Mouse (Mus musculus): Measurements from ENCODE around the gene Tle2. TPM values are rescaled to one million over a fixed set of nuclear protein-coding genes. Genes with fewer than 3 reads are reported as not detected.

Gene Tle2
- polyA plus RNA-seq, 1 experiment = 25.7 TPM

- H3K27ac ChIP-seq (ENCODE audit: insufficient read depth, low read length) = no peak overlapping the region
- H3K4me3 ChIP-seq (ENCODE audit: insufficient read depth, low read length) = no peak overlapping the region
- peaks cover 8% of the 10 kb centered on the region for H3K4me1 ChIP-seq (ENCODE audit: control insufficient read depth, insufficient read depth, low read length)
- TF ChIP-seq CTCF (IDR thresholded peaks at IDR 0.05; ENCODE audit: borderline replicate concordance, insufficient read depth, low read length) (no peak), POLR2A (IDR thresholded peaks at IDR 0.05; ENCODE audit: low read depth, low read length) (no peak)
These were observed 25.7 kb downstream of the Tle2 start for GRCm38 (mm10) chr10:81600096-81600495.

- H3K4me3 ChIP-seq (ENCODE audit: insufficient read depth, low read length) = no peak within 1 kb of the TSS
- H3K4me1 ChIP-seq (ENCODE audit: control insufficient read depth, insufficient read depth, low read length) = peaks cover 7% of the 10 kb centered on the region
- TF ChIP-seq POLR2A (IDR thresholded peaks at IDR 0.05; ENCODE audit: low read depth, low read length) = no peak
- TF ChIP-seq CTCF (IDR thresholded peaks at IDR 0.05; ENCODE audit: borderline replicate concordance, insufficient read depth, low read length) = no peak
- no peak within 1 kb of the TSS for H3K27ac ChIP-seq (ENCODE audit: insufficient read depth, low read length)
These were observed 26.4 kb downstream of the Tle2 start, which contains the start of gene Tle6 for GRCm38 (mm10) chr10:81600738-81601203. TSS of gene Tle6 (minus strand) at chr10:81601073.

GRCm38 (mm10) chr10:81601396-81601905 is 27.1 kb downstream of the Tle2 start:
- Histone ChIP-seq H3K27ac (ENCODE audit: insufficient read depth, low read length) (no peak overlapping the region), H3K4me3 (ENCODE audit: insufficient read depth, low read length) (no peak overlapping the region), H3K4me1 (ENCODE audit: control insufficient read depth, insufficient read depth, low read length) (peaks cover 3% of the 10 kb centered on the region; the same call in 1 of the 2 replicates)
- no peak for TF ChIP-seq CTCF (IDR thresholded peaks at IDR 0.05; ENCODE audit: borderline replicate concordance, insufficient read depth, low read length)
- no peak for TF ChIP-seq POLR2A (IDR thresholded peaks at IDR 0.05; ENCODE audit: low read depth, low read length)

GRCm38 (mm10) chr10:81602741-81603151 is 28.4 kb downstream of the Tle2 start:
- H3K4me3 ChIP-seq (ENCODE audit: insufficient read depth, low read length) = no peak overlapping the region
- no peak overlapping the region for H3K27ac ChIP-seq (ENCODE audit: insufficient read depth, low read length)
- TF ChIP-seq CTCF (IDR thresholded peaks at IDR 0.05; ENCODE audit: borderline replicate concordance, insufficient read depth, low read length) (no peak), POLR2A (IDR thresholded peaks at IDR 0.05; ENCODE audit: low read depth, low read length) (no peak)
- H3K4me1 ChIP-seq (ENCODE audit: control insufficient read depth, insufficient read depth, low read length) = peaks cover 3% of the 10 kb centered on the region; the same call in 1 of the 2 replicates

GRCm38 (mm10) chr10:81604019-81604967 is 29.9 kb downstream of the Tle2 start:
- Histone ChIP-seq H3K4me1 (ENCODE audit: control insufficient read depth, insufficient read depth, low read length) (peaks cover 3% of the 10 kb centered on the region; the same call in 1 of the 2 replicates), H3K27ac (ENCODE audit: insufficient read depth, low read length) (no peak overlapping the region), H3K4me3 (ENCODE audit: insufficient read depth, low read length) (no peak overlapping the region)
- 0 out of 2 replicates have a peak, but pooled peaks have one; percentile 3 for TF ChIP-seq POLR2A (IDR thresholded peaks at IDR 0.05; ENCODE audit: low read depth, low read length)
- TF ChIP-seq CTCF (IDR thresholded peaks at IDR 0.05; ENCODE audit: borderline replicate concordance, insufficient read depth, low read length) = no peak

- no peak; the same call in 1 of the 2 replicates for TF ChIP-seq POLR2A (IDR thresholded peaks at IDR 0.05; ENCODE audit: low read depth, low read length)
- TF ChIP-seq CTCF (IDR thresholded peaks at IDR 0.05; ENCODE audit: borderline replicate concordance, insufficient read depth, low read length) = peak; percentile 93
- H3K4me1 ChIP-seq (ENCODE audit: control insufficient read depth, insufficient read depth, low read length) = peaks cover 3% of the 10 kb centered on the region; the same call in 1 of the 2 replicates
- peak overlapping the region; percentile 68 for H3K27ac ChIP-seq (ENCODE audit: insufficient read depth, low read length)
- H3K4me3 ChIP-seq (ENCODE audit: insufficient read depth, low read length) = peak overlapping the region; percentile 39
These were observed 30.8 kb downstream of the Tle2 start for GRCm38 (mm10) chr10:81604968-81605665.

GRCm38 (mm10) chr10:81605666-81605973 is 31.3 kb downstream of the Tle2 start:
- no peak for TF ChIP-seq POLR2A (IDR thresholded peaks at IDR 0.05; ENCODE audit: low read depth, low read length)
- no peak for TF ChIP-seq CTCF (IDR thresholded peaks at IDR 0.05; ENCODE audit: borderline replicate concordance, insufficient read depth, low read length)
- H3K27ac ChIP-seq (ENCODE audit: insufficient read depth, low read length) = peak overlapping the region; percentile 68
- peaks cover 3% of the 10 kb centered on the region; the same call in 1 of the 2 replicates for H3K4me1 ChIP-seq (ENCODE audit: control insufficient read depth, insufficient read depth, low read length)
- H3K4me3 ChIP-seq (ENCODE audit: insufficient read depth, low read length) = peak overlapping the region; percentile 39

GRCm38 (mm10) chr10:81605974-81606751 is 31.8 kb downstream of the Tle2 start, which contains the start of gene BC025920:
TSS of gene BC025920 (plus strand) at chr10:81606270.
- peak within 1 kb of the TSS; percentile 68 for H3K27ac ChIP-seq (ENCODE audit: insufficient read depth, low read length)
- peak within 1 kb of the TSS; percentile 69 for H3K4me3 ChIP-seq (ENCODE audit: insufficient read depth, low read length)
- peak; percentile 75 for TF ChIP-seq POLR2A (IDR thresholded peaks at IDR 0.05; ENCODE audit: low read depth, low read length)
- TF ChIP-seq CTCF (IDR thresholded peaks at IDR 0.05; ENCODE audit: borderline replicate concordance, insufficient read depth, low read length) = no peak
- H3K4me1 ChIP-seq (ENCODE audit: control insufficient read depth, insufficient read depth, low read length) = peaks cover 3% of the 10 kb centered on the region; the same call in 1 of the 2 replicates

- H3K27ac ChIP-seq (ENCODE audit: insufficient read depth, low read length) = no peak overlapping the region
- TF ChIP-seq POLR2A (IDR thresholded peaks at IDR 0.05; ENCODE audit: low read depth, low read length) = no peak
- TF ChIP-seq CTCF (IDR thresholded peaks at IDR 0.05; ENCODE audit: borderline replicate concordance, insufficient read depth, low read length) = no peak
- no peak overlapping the region for H3K4me3 ChIP-seq (ENCODE audit: insufficient read depth, low read length)
- peaks cover 3% of the 10 kb centered on the region; the same call in 1 of the 2 replicates for H3K4me1 ChIP-seq (ENCODE audit: control insufficient read depth, insufficient read depth, low read length)
These were observed 33.9 kb downstream of the Tle2 start for GRCm38 (mm10) chr10:81608308-81608707.
